In genomic region chr9:122169901-122170300, GRCm38 (mm10) we compare ENCODE assay signal across 15 mouse cellular contexts. TPM values are rescaled to one million over a fixed set of nuclear protein-coding genes. Genes with fewer than 3 reads are reported as not detected.
A peak's percentile ranks its signal among the peaks of the same experiment; 100 is the strongest.
DNase-seq lines count a peak whose midpoint lies in the region; ATAC-seq and TF ChIP-seq lines count a peak whose summit lies in the region.
"Had no signal": no experiment of that assay in that cellular context is flagged by ENCODE, and none has a peak within 500 bp of the region (broad histone marks: within the 10 kb centered on the region; RNA-seq: fewer than 3 reads in every experiment).

No protein-coding gene starts in this region.

- H3K4me3 ChIP-seq in layer of hippocampus, adult 2 months: no peak overlapping the region
- H3K4me3 ChIP-seq: forebrain, embryonic 15.5 days; hindbrain, embryonic 13.5 days had no signal

- DNase-seq in adrenal gland, adult 2 months: peak; percentile 41
- DNase-seq in adrenal gland, adult 18-20 months (ENCODE audit: low spot score in 2 of 2): no peak
- no peak for DNase-seq in layer of hippocampus, adult 2 months (ENCODE audit: low spot score in 2 of 2)
- no peak for DNase-seq in layer of hippocampus, adult 9-11 months
- DNase-seq in cerebellum, adult 11-12 months: peak; percentile 88
- DNase-seq in cerebellum, postnatal 36 days: peak; percentile 78 to 79
- no peak for DNase-seq in kidney, postnatal 10 days
- DNase-seq: embryo, embryonic 11 days; kidney, adult 11 months; right cerebral cortex, postnatal 25 days had no signal

- peak; percentile 34 for TF ChIP-seq CTCF in layer of hippocampus, adult 2 months (conservative IDR thresholded peaks at IDR 0.05)

- ATAC-seq in inflammation-experienced regulatory T-cells, adult 6 months: no peak
- ATAC-seq: activated CD4-positive, CD25-positive, alpha-beta regulatory T cell, adult 4 months; forebrain, embryonic 15.5 days; midbrain, embryonic 16.5 days had no signal

- H3K27ac ChIP-seq in layer of hippocampus, adult 2 months: peak overlapping the region; percentile 64; the same call in 1 of the 2 replicates
- H3K27ac ChIP-seq: forebrain, embryonic 15.5 days; hindbrain, embryonic 13.5 days had no signal

RNA-seq across cellular contexts. Expression of gene Snrk, which starts 52.8 kb away (rescaled TPM):
- 100 to 1,000 TPM; 183 to 230 TPM for total RNA-seq in adrenal gland, adult 2 months (2021)
- polyA plus RNA-seq in adrenal gland, adult 2 months (2012; rRNA removed): 114 and 115 TPM in 2 replicates
- 100 to 1,000 TPM; 209 to 293 TPM for total RNA-seq in adrenal gland, adult 18-20 months (2021)
- 100 to 1,000 TPM; 103 to 105 TPM for total RNA-seq in layer of hippocampus, adult 2 months (2021)
- 10 to 100 TPM; 20.1 to 26.7 (median 25.2) TPM for polyA plus RNA-seq in inflammation-experienced regulatory T-cells, adult 6 months (2017; shearing (Covaris generic))

Comparison
In these comparisons a context has a peak if more than half of its experiments do, and no peak if none do; other contexts are left out.
1. DNase-seq: peak in adrenal gland, adult 2 months (single experiment), cerebellum, adult 11-12 months (single experiment) and cerebellum, postnatal 36 days (2 of 2); none in adrenal gland, adult 18-20 months (0 of 2), layer of hippocampus, adult 2 months (0 of 2), layer of hippocampus, adult 9-11 months (single experiment) and kidney, postnatal 10 days (single experiment).